Mouse (Mus musculus) ES-Bruce4 (cell line): ENCODE data around the gene Tmem121.

Experiments used
- CTCF ChIP-seq: IDR thresholded peaks from one replicate; pipeline ENCODE4 v1.8.1; 2011; ENCODE audit warnings: low read depth, low read length
- EP300 ChIP-seq: IDR thresholded peaks from 2 replicates; pipeline ENCODE4 v1.6.1; 2011; ENCODE audit warnings: low read depth, low read length; ENCODE audit not compliant: insufficient read depth
- POLR2A ChIP-seq: IDR thresholded peaks from one replicate; pipeline ENCODE4 v1.8.1; 2011; ENCODE audit warnings: low read length; ENCODE audit not compliant: insufficient read depth

DNA sequence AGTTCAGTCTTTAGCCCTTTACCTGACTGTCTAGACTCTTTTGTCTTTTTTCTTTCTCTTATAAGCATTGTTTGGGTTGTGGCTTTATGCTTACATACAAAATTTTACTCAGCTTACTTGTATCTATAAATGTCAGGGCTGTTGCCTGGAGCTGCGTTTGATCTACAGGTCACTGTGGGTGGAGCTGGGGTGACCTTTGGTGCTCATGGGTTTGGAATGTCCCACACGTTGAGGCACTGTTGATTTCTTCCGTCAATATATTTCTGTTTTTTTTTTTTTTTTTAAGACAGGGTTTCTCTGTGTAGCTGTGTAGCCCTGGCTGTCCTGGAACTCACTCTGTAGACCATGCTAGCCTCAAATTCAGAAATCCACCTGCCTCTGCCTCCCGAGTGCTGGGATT, 4.7 kb upstream of the Tmem121 start:
- TF ChIP-seq POLR2A (no peak), CTCF (no peak), EP300 (no peak)
